Mouse (Mus musculus): ENCODE data around the gene Nuak1.
"Not testable (repeated sequence)": the region's sequence is repeated elsewhere in the genome, so short reads cannot be mapped to it uniquely, and the experiment has no call there.

Gene Nuak1

DNA sequence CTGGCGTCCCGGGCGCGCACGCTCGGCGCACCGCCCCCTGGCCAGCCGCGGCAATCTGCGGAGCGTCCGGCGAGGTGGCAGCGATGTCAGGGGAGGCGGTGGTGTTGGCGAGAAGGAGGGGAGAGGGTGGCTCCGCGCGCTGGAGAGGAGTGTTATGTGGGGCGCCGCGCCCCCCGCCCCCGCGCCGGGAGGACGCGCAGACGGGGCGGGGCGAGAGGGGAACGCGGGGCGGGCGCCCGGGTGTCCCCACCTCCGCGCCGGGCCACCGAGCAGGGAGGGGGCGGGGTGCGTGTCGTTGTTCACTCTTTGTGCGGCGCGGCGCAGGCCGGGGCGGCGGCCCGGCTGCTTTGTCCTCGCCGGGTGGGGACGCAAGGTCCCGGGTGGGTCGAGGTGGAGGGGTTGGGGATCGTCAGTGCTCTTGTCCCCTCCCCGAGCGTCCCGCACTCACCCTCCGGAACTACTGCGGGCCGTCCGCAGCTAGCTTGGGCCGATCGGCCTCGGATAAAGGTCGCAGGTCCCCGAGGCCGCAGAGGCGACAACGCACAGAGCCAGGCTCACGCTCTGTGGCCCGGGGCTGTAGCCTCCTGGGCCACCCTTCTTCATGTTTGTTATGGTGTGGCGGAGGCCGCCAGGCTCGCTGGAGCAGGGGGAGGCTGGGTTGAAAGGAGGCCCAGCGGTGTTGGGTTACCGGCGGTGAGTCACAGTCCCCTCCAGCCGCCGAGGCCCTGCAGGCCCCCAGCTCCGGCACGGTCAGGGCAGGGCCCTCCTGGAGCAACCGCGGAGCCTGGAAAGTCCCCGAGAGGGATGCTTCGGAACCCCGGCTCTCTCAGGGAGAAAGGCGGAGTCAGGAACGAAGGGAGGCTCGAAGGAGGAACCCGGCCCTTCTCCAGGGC is at the start of gene Nuak1:
Gene Nuak1, minus strand, starts transcription at position 57 of the 893 bp plus-strand sequence.
- peak; percentile 67 for DNase-seq (ENCODE audit: low read depth)

DNA sequence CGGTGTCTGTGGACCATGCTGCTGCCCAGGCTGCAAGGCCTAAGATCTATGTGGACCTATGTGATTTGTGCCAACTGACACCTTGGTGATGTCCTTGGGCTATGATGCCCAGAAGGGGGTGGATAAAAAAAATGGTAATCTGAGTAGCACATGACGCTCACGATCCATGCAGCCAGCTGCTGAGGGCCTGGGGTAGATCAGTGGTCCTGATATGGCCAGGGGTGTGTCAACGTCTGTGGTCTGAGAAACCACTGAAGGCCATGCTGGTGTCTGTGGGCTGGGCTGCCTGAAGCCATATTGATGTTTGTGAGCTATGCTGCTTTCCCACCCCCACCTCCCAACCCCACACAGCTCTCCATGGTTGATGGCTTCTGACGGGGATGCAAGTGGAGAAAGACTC is 49.7 kb upstream of the Nuak1 start:
- DNase-seq (ENCODE audit: low read depth): no peak

DNA sequence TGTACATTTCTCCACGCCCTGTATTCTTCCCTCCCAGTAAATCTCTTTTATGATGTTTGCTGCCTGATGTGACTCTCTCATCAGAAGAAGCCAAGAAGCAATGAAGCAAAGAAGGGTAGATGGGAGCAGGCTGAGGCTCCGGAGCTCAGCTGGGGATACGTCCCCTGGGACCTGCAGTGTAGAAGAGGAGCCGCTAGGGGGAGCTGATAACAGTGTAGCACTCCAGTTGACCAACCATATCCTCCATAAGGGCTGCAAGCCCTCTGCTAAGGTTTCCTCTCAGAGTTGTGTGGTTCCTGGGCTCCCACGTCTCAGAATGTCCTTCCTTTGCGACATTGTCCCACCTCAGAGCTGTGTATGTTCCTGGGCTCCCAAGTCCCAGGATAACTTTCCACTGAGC is 47.9 kb upstream of the Nuak1 start:
- DNase-seq (ENCODE audit: low read depth): no peak

DNA sequence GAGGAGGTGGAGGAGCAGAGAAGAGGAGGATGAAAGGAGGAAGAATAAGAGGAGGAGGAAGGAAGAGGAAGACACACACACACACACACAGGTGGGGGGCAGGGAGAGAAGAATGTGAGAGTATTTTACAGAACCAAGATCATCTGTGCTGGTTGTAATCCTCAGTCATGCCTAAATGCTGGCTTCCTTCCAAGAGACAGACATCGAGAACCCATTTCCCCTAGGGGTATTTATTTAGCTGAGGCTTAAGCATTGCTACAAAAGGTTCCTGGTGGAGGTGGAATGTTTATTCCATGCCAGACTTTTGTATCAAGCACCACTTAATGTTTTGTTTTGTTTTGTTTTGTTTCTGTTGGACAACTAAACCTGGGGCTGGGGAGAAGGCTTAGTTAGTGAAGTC is 44.3 kb upstream of the Nuak1 start:
- no peak for DNase-seq (ENCODE audit: low read depth)

DNA sequence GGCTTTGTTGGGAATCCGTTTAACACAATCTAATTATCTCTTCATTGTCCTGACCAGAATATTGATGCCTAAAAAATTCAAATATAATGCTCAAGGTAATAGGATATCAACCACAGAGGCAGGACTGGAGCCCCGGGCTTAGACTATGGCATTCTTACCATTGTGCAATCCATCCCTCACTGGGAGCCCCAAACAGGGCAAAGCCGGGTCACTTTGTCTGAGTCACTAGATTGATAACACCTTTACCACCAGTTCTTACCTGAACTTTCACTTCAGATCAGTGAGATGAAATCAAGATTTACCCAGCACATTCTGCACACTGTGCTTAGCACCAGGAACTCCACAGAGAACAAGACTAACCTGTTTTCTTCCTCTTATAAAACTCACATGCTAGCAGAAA is 43.2 kb upstream of the Nuak1 start:
- no peak for DNase-seq (ENCODE audit: low read depth)

DNA sequence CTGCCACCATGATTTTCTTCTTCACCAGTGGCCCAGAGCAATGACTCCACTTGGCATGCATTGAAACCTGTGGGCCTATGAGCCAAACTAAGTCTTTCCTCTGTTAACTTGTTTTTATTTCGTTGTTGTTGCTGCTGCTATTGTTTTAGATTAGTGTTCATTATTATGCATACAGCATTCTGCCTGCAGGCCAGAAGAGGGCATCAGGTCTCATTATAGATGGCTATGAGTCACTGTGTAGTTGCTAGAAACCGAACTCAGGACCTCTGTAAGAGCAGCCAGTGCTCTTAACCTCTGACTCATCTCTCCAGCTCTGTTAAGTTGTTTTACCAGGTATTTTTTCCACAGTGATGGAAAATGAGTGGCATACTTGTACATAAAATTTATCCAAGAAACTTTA is 42.7 kb upstream of the Nuak1 start:
- no peak for DNase-seq (ENCODE audit: low read depth)

DNA sequence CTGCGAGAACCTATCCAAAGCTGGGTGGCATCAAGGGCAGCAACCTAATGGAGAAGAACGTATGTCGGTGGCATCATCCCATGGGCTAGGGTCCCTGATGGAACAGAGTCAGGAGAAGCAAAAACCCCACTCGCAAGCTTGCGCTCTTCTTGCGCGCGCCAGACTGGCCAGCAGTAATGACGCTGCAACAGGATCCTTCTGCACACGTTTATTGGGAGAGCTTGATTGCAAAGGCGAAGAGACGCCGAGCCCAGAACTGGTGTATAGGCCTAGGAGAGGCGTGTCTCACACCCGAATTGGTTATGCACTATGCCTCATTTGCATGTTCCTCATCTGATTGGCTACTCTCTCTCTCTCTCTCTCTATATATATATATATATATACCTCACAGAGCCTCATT is 42.0 kb upstream of the Nuak1 start:
- DNase-seq (ENCODE audit: low read depth): not testable (repeated sequence)

DNA sequence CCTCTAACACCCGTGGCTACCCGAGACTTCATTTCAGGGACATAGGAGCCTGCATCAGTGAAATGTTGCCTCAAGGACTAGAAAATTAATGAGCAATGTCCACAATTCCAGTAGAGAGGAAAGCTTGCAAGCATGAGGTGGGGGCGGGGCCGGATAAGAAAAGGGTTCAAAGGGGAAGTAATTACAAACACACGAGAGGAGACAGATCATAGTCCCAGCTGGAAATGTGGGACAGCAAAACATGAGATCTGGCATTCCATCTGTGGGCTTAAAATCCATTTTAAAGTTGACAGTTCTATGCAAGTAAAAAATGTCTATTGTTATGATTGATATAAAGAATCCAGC is 40.9 kb upstream of the Nuak1 start:
- no peak for DNase-seq (ENCODE audit: low read depth)

DNA sequence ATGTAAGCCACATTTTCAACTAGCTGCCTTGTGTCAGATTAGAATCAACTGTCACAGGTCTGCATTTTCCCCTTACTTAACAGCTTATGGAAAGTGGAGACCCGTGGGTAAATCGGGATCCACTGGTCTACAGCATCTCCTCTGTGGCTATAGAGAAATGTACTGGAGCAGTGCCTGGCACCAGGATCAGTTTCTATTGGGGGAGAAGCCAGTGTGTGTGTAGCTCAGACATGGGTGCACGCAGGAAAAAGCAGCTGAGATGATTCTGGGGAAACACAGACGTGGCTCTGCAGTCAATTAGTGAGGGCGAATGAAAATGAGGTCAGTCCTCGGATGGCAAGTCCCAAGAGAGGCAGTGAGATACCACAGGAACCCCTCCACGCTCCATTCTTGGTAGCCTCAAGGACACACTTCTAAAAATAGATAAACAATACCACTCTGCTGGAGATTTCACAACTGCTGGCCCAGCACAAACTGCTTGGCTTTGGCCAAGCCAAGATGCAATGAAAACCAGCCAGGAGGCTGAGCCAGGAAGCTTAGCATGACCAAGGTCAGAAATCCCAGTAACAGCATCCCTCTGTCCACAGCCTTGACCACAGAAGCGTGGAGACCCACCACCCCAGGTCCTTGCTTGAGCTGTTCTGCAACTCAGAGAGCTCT is 40.4 kb upstream of the Nuak1 start:
- DNase-seq (ENCODE audit: low read depth): peak; percentile 86

DNA sequence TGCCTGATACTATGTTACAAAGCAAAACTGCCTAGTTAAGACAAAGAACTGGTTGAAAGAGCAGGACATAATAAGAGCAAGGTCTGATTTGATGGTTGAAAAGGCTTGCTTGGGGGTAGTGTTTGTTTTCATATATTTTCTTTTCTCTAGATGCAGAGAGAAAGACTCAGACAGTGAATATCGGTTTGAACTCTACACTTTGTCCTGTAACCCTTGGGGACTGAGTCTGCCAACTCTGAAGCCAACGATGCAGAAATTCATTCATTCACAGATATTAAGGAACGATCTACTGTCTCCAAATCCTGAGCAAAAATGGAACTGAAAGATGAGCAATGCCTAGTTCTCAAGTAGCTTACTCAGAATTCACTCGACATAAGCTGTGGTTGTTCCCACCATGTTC is 39.7 kb upstream of the Nuak1 start:
- no peak for DNase-seq (ENCODE audit: low read depth)

DNA sequence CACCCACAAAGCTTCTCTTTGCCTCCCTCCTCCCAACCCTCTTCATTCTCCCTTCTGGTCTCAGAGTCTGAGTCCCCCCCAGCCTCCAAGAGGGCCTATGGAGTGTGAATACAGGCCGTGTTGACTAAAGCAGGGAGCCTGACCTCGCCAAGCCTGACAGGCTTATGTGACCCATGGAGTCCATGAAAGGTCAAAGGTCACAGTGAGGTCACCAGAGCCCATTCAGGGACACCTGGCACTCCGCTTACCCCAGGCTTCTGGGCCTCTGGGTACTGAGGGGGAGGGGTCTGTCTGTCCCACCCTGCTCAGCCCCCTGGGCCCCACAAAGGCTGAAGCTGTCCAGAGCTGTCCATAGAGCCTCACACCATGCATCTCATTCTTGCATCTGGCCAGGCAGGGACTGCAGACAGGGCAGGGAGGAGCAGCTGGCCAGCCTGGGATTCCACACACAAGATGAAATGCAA is 37.2 kb upstream of the Nuak1 start:
- no peak for DNase-seq (ENCODE audit: low read depth)

DNA sequence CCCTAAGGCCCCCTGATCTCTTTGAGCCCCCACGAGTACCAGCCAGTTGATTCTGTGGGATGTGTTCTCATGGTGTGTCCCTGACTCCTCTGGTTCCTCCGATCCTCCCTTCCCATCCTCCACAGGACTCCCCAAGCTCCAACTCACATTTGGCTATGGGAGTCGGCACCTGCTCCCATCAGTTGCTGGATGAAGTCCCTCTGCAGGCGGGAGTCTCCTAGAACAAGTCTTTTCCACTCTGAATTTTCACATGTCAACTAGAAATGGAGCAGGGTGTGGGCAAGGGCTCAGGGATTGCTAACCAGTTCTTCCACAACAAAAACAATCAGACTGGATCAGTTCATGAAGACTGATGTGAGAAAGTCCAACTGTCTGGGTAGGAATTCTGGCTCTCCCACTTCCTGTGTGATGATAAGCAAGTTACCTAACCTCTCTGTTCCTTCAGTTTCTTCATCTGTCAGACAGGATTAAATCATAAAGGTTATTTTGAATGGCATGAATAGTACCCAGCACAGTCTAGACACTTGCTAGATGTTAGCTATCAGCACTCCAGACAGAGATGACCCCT is 36.7 kb upstream of the Nuak1 start:
- no peak for DNase-seq (ENCODE audit: low read depth)

DNA sequence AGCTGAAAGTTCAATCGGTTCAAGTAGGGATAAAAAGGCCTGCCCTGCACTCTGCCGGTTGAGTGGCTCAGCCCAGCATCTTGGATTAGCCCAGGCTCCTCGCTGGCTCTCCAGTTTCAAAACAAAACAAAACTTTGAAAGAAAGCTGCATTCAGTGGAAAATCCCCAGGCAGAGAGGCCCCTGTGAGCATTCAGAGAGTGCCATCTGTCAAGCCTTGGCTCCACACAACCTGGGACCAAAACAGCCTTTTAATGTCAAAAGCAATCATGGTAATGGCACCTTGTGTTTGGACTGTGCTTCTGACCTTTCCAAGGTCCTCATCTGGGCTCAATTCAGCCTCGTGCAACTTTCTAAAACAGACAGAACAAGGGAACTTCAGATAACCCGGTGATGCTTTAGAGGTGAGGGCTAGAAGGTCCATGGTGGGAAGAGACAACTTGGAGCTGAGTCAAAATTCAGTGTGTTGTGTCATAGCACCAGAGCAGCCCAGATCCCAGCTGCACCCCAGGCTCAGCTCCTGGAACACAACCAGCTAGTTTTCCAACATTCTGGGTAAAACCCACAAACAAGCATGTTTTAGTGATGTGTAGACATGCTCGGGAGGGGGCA is 27.3 kb upstream of the Nuak1 start:
- DNase-seq (ENCODE audit: low read depth): peak; percentile 82

DNA sequence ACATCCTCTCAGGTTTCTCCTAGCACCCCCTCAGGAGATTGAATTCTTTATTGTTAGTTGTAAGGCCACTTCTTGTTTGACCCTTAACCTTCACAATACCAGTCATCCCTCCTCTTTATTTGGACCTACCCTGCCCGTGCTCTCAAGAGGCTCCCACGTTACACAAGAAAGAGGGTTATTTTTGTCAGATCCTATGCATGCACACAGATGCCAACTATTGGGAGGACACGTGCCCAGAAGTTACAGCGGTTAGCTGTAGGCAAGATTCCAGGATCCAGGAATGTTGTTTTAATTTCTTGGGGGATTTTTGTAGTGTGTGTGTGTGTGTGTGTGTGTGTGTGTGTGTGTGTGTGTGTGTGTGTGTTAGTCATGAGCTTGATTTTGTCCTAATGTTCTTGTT is 25.1 kb upstream of the Nuak1 start:
- DNase-seq (ENCODE audit: low read depth): peak; percentile 77

DNA sequence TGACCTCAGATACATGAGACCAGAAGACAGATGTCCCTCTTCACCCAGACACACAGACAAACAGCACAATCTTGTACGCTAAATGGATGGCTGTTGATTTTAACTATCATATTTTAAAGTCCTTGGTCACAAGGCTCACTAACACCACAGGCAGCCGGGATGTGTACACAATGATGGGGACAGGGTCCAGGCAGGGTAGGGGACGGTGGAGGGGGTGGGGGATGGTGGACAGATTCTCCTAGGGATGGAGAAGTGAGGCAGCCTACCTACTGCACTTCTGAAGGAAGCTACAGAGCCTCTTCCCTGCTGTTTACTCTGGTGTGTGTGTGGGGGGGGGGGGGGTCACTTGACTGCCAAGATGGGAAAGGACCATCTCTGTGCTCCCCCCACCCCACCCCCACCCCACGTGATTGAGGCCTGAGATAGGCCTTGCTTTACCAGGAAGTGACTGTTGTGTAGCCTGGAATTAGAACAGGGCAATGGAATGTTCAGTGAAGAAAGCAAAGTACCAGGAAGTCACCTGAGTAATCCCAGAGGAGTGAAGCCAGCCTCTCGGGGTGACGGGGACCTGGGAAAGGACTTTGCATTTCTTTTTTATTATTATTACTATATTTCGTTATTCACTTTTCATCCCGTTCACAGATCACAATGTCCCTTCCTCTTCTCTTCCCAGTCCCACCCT is 20.2 kb upstream of the Nuak1 start:
- no peak for DNase-seq (ENCODE audit: low read depth)

DNA sequence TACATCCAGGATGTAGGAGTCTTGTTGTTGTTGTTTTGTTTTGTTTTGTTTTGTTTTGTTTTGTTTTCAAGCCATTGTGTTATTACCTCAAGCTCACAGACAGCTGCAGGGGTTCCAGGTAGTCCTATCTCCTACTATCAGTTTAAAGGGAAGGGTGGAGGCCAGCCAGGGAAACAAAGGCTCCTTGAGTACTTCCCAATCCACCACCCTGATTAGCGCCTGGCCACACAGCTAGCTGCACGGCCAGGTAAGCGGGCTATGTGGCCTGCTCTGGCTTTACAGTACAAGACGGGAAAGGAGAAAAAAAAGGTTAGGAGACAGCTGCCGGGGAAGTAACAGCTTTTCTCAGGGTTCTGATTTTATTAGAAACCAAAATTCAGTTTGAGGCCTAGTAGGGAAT is 17.7 kb upstream of the Nuak1 start:
- no peak for DNase-seq (ENCODE audit: low read depth)

DNA sequence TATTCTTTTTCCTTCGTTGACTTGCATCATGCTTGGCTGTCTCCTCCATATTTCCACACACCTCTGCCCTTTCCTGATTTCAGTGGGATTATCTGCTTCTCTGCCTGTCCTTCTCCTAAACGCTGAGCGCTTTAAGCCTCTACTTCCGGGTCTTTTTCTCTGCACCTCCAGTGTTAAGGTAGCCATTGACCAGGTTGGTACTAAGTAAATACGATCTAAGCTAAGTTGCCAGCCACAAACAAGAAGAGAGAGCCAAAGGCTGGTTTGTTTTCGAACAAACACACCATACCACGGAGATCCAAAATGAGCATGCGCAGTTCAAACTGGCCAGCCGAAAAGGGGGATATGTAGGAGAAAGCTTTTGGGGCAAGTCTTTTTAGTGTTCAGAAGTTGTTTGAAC is 17.1 kb upstream of the Nuak1 start:
- no peak for DNase-seq (ENCODE audit: low read depth)

DNA sequence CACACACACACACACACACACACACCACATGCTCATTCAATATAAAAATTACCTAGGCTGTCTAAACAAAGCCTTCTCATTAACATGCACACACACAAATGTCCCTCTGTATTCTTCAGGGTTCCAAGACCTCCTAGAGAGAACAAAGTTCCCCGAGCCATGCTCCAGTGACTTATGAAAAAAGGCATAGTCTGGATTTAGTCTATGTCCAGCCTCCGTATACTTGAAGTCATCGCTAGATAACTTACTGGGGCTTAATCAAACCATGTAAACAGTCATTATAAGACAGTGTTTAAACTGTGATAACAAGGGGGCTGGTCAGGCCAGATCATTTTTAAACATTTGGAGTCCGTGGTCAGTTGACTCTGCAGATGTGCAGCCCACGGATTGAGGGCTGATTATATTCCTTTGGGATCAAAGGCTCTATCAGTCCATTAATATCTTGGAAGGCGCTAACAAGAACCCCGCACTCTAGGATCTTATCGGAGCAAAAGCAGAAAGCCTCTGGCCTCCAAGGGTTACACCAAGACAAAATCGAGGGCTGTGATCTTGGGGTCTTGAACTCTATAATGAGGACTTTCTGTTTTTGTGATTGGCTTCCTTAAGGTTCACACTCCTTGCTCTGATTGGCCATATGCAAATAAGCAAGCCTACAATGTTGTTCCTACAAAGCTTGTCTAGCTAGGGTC is 16.4 kb upstream of the Nuak1 start:
- DNase-seq (ENCODE audit: low read depth): no peak

DNA sequence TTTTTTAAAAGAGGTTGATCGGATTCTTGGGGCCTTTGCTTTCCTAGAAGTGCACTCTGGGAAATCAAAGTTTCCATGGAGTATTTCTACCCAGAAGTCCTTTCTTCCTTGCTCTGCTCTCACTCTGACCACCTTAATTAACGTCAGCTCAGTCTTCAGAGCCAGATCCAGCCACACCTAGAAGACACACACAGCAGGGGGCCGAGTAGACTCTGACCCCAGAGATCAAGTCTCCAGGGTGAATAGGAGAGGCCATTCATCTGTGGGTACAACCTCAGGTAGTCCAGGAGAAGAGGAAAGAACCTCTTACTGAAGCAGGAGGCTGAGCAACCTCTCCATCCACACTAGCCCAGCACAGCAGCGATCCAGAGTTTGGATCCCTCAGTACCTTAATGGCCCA is 11.5 kb upstream of the Nuak1 start:
- no peak for DNase-seq (ENCODE audit: low read depth)

DNA sequence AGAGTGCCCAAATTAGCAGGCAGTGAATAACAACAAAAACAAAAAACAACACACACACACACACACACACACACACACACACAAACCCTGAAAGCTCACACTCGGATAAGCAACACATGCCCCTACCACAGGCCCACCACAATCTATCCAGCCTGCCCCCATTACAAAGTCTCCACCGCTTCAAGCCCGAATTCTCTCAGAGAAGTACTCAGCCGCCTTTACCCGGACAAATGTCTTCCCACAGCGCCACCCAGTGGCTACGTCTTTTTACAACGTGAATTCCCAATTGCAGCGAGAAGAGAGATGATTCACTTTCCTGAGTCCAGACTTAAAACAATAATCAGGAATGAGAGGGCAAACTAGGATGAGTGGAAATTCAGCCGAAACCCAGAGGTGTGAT is 10.3 kb upstream of the Nuak1 start:
- peak; percentile 83 for DNase-seq (ENCODE audit: low read depth)

DNA sequence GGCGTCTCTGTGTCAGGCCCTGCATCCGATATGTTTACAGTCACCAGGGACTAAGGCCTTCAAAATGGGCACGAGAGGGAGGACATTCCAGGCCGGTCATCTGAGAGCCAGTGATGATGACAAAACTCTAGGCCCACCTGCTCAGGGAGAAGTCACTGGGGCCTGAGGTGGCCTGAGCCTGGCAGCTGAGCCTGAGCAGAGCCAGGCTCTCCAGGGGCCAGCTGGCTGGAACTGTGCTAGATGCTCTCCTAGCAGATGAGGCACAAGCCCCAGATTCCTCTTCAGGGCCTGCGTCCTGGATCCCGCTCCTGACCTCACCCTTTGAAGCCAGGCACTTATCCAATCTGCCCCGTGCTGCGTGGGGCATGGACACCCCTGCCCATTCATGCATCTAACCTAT is 9.3 kb upstream of the Nuak1 start:
- no peak for DNase-seq (ENCODE audit: low read depth)

DNA sequence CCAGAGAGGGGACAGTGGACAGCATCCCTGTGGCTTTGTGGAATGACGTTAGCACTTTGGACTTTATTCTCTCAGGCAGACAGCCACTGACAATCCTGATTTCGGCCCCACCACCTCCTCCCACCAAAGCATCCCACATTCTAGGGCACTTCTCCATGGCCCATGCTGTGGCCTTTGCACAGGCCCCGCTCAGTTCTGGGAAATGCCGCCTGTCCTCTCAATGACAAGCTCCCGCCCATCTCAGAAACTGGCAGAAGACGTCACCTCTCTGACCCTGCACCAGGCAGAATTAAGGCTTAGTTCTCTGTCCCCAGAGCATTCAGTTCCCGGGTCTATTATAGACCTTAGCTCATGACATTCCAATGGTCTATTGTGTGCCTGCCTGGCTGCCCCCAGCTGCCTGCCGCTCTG is 7.0 kb upstream of the Nuak1 start:
- DNase-seq (ENCODE audit: low read depth): no peak
